Mouse (Mus musculus): ENCODE measurements at regions not wholly inside any gene's neighbourhood (a gene's known extent, or its start where the extent isn't known, plus 50 kb on each side); places are given as distances from the start of the nearest gene placed in this dataset.

- Histone ChIP-seq H3K4me3 (replicated peaks; ENCODE audit: low read length) (no peak overlapping the region), H3K9ac (replicated peaks; ENCODE audit: low read depth, low read length) (no peak overlapping the region), H3K27me3 (replicated peaks; ENCODE audit: control insufficient read depth, insufficient read depth, low read length) (no peaks in the 10 kb centered on the region), H3K9me3 (ENCODE audit: control insufficient read depth, low read length) (no peaks in the 10 kb centered on the region), H3K36me3 (ENCODE audit: control insufficient read depth, insufficient read depth) (no peaks in the 10 kb centered on the region), H3K4me2 (ENCODE audit: low read length) (no peak overlapping the region), H3K27ac (ENCODE audit: low read length) (no peak overlapping the region), H3K4me1 (replicated peaks; ENCODE audit: control insufficient read depth, insufficient read depth, low read length) (no peaks in the 10 kb centered on the region)
- ATAC-seq: no peak
- WGBS: 78% methylated on average over 3 of the region's 3 CpGs
These were observed 295.7 kb downstream of the Mex3b start for GRCm38 (mm10) chr7:83162868-83163267.

GRCm38 (mm10) chr7:83179403-83179802 lies 312.3 kb downstream of the Mex3b start:
- H3K4me2 ChIP-seq (ENCODE audit: low read length): no peak overlapping the region
- 93% methylated on average over 1 of the region's 1 CpGs for WGBS
- no peaks in the 10 kb centered on the region for H3K9me3 ChIP-seq (ENCODE audit: control insufficient read depth, low read length)
- no peak overlapping the region for H3K4me3 ChIP-seq (replicated peaks; ENCODE audit: low read length)
- H3K4me1 ChIP-seq (replicated peaks; ENCODE audit: control insufficient read depth, insufficient read depth, low read length): no peaks in the 10 kb centered on the region
- no peaks in the 10 kb centered on the region for H3K27me3 ChIP-seq (replicated peaks; ENCODE audit: control insufficient read depth, insufficient read depth, low read length)
- no peak overlapping the region for H3K9ac ChIP-seq (replicated peaks; ENCODE audit: low read depth, low read length)
- H3K27ac ChIP-seq (ENCODE audit: low read length): no peak overlapping the region
- ATAC-seq: no peak
- no peaks in the 10 kb centered on the region for H3K36me3 ChIP-seq (ENCODE audit: control insufficient read depth, insufficient read depth)

- Histone ChIP-seq H3K9ac (replicated peaks; ENCODE audit: low read depth, low read length) (no peak overlapping the region), H3K27me3 (replicated peaks; ENCODE audit: control insufficient read depth, insufficient read depth, low read length) (no peaks in the 10 kb centered on the region), H3K4me3 (replicated peaks; ENCODE audit: low read length) (no peak overlapping the region), H3K9me3 (ENCODE audit: control insufficient read depth, low read length) (no peaks in the 10 kb centered on the region), H3K27ac (ENCODE audit: low read length) (no peak overlapping the region), H3K4me2 (ENCODE audit: low read length) (no peak overlapping the region), H3K4me1 (replicated peaks; ENCODE audit: control insufficient read depth, insufficient read depth, low read length) (no peaks in the 10 kb centered on the region), H3K36me3 (ENCODE audit: control insufficient read depth, insufficient read depth) (no peaks in the 10 kb centered on the region)
- WGBS: 94% methylated on average over 9 of the region's 9 CpGs
- no peak for ATAC-seq
These were observed 319.2 kb downstream of the Mex3b start for GRCm38 (mm10) chr7:83186341-83186740.

DNA sequence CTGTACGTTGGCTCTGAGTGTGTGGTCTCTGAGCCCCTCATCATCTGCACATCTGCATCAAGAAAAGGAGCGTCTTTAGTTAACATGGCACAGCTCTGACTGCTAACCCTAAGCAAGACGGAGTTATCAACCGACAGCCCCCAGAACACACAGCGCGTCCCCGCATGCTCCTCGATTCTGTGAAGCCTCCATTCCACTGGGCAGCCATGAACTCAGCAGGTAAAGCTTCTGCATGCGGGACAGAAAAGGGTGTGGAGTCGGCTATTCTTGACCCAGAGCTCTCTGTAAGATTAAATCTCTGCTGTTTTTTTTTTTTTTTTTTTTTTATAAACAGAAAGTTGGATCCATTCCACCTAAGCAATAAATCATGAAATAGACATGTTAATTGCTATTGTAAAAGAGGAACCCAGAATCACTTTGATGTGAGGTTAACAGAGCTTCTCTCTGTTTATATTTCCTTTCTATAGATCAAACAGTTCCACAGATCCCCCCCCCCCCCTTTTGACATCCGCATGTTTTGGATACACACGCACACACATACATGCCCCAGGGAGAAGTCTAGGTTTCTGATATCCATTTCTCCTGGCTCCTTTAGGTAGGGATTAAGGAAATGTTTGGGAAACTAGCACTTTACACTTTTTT lies 328.9 kb downstream of the Mex3b start:
- ATAC-seq: no peak
- Histone ChIP-seq H3K9me3 (ENCODE audit: control insufficient read depth, low read length) (no peaks in the 10 kb centered on the region), H3K27me3 (replicated peaks; ENCODE audit: control insufficient read depth, insufficient read depth, low read length) (no peaks in the 10 kb centered on the region), H3K9ac (replicated peaks; ENCODE audit: low read depth, low read length) (no peak overlapping the region), H3K4me1 (replicated peaks; ENCODE audit: control insufficient read depth, insufficient read depth, low read length) (peaks cover 4% of the 10 kb centered on the region; the same call in 1 of the 2 replicates), H3K4me2 (ENCODE audit: low read length) (no peak overlapping the region), H3K4me3 (replicated peaks; ENCODE audit: low read length) (no peak overlapping the region), H3K36me3 (ENCODE audit: control insufficient read depth, insufficient read depth) (no peaks in the 10 kb centered on the region), H3K27ac (ENCODE audit: low read length) (no peak overlapping the region)
- WGBS: 85% methylated on average over 12 of the region's 12 CpGs

DNA sequence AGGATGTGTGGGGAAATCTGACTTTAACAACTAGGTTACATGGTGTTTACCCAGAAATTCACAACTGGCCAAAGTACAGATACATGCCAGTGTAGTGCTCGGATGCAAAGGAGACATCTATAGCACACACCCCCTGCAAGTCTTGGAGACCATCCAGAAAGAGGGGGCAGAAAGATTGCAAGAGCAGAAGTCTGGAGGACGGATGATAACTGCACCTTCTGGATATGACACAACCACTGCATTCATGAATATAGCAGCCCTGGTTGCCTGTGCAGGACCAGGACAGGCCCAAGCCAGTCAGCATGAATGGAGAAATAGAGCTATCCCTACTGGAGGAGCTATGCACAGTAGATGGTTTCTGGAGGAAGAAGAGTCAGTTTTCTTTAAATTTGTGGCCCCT lies 330.4 kb downstream of the Mex3b start:
- H3K4me3 ChIP-seq (replicated peaks; ENCODE audit: low read length): no peak overlapping the region
- H3K4me2 ChIP-seq (ENCODE audit: low read length): no peak overlapping the region
- no peak overlapping the region for H3K27ac ChIP-seq (ENCODE audit: low read length)
- no peak for ATAC-seq
- 46% methylated on average over 2 of the region's 2 CpGs for WGBS
- no peaks in the 10 kb centered on the region for H3K27me3 ChIP-seq (replicated peaks; ENCODE audit: control insufficient read depth, insufficient read depth, low read length)
- no peaks in the 10 kb centered on the region for H3K9me3 ChIP-seq (ENCODE audit: control insufficient read depth, low read length)
- H3K36me3 ChIP-seq (ENCODE audit: control insufficient read depth, insufficient read depth): no peaks in the 10 kb centered on the region
- no peak overlapping the region for H3K9ac ChIP-seq (replicated peaks; ENCODE audit: low read depth, low read length)
- peaks cover 19% of the 10 kb centered on the region for H3K4me1 ChIP-seq (replicated peaks; ENCODE audit: control insufficient read depth, insufficient read depth, low read length)

DNA sequence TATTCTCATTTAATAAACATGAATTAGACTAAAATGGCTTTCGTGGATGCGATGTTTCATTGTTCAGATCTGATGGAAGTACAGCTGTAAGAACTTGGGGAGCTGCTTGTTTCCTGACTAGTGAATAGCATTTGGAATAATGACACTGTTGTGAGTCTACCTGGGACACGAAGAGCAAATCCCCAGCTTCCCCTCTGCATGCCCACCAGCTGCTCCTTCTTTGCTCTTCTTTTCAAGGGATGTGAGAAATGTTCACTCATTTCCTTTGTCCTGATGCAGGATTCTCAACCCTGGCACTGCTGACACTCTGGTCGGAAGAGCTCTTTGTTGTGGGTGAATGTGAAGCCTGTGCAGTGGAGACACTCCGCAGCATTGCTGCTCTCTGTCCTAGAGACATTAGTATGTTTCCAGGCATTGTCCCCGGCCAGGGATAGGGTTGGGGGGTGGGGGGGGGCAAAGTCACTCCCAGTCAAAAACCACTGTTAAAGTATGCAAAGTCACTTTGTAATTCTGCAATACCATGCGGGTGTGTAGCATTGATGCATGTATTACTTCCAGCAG lies 334.1 kb downstream of the Mex3b start:
- peak; percentile 27 for ATAC-seq
- H3K27ac ChIP-seq (ENCODE audit: low read length): peak overlapping the region; percentile 86
- no peaks in the 10 kb centered on the region for H3K36me3 ChIP-seq (ENCODE audit: control insufficient read depth, insufficient read depth)
- no peaks in the 10 kb centered on the region for H3K27me3 ChIP-seq (replicated peaks; ENCODE audit: control insufficient read depth, insufficient read depth, low read length)
- WGBS: 25% methylated on average over 7 of the region's 7 CpGs
- H3K9ac ChIP-seq (replicated peaks; ENCODE audit: low read depth, low read length): peak overlapping the region; percentile 14; the same call in 1 of the 2 replicates
- peaks cover 45% of the 10 kb centered on the region for H3K4me1 ChIP-seq (replicated peaks; ENCODE audit: control insufficient read depth, insufficient read depth, low read length)
- H3K9me3 ChIP-seq (ENCODE audit: control insufficient read depth, low read length): no peaks in the 10 kb centered on the region
- peak overlapping the region; percentile 43 for H3K4me2 ChIP-seq (ENCODE audit: low read length)
- no peak overlapping the region for H3K4me3 ChIP-seq (replicated peaks; ENCODE audit: low read length)

GRCm38 (mm10) chr7:83201768-83202493 lies 334.8 kb downstream of the Mex3b start:
- Histone ChIP-seq H3K4me2 (ENCODE audit: low read length) (peak overlapping the region; percentile 43), H3K9ac (replicated peaks; ENCODE audit: low read depth, low read length) (peak overlapping the region; percentile 31), H3K27ac (ENCODE audit: low read length) (peak overlapping the region; percentile 86), H3K4me3 (replicated peaks; ENCODE audit: low read length) (peak overlapping the region; percentile 24), H3K4me1 (replicated peaks; ENCODE audit: control insufficient read depth, insufficient read depth, low read length) (peaks cover 45% of the 10 kb centered on the region), H3K27me3 (replicated peaks; ENCODE audit: control insufficient read depth, insufficient read depth, low read length) (no peaks in the 10 kb centered on the region), H3K9me3 (ENCODE audit: control insufficient read depth, low read length) (no peaks in the 10 kb centered on the region), H3K36me3 (ENCODE audit: control insufficient read depth, insufficient read depth) (no peaks in the 10 kb centered on the region)
- ATAC-seq: peak; percentile 75
- 2% methylated on average over 11 of the region's 11 CpGs for WGBS

GRCm38 (mm10) chr7:83203311-83204012 lies 336.3 kb downstream of the Mex3b start:
- 47% methylated on average over 10 of the region's 10 CpGs for WGBS

GRCm38 (mm10) chr7:83204013-83204365 lies 336.9 kb downstream of the Mex3b start:
- no peaks in the 10 kb centered on the region for H3K36me3 ChIP-seq (ENCODE audit: control insufficient read depth, insufficient read depth)
- H3K4me3 ChIP-seq (replicated peaks; ENCODE audit: low read length): no peak overlapping the region
- H3K27ac ChIP-seq (ENCODE audit: low read length): peak overlapping the region; percentile 86
- ATAC-seq: peak; percentile 39
- no peak overlapping the region for H3K4me2 ChIP-seq (ENCODE audit: low read length)
- no peaks in the 10 kb centered on the region for H3K27me3 ChIP-seq (replicated peaks; ENCODE audit: control insufficient read depth, insufficient read depth, low read length)
- peaks cover 45% of the 10 kb centered on the region for H3K4me1 ChIP-seq (replicated peaks; ENCODE audit: control insufficient read depth, insufficient read depth, low read length)
- no peaks in the 10 kb centered on the region for H3K9me3 ChIP-seq (ENCODE audit: control insufficient read depth, low read length)
- WGBS: 6% methylated on average over 4 of the region's 4 CpGs
- H3K9ac ChIP-seq (replicated peaks; ENCODE audit: low read depth, low read length): no peak overlapping the region

More at GRCm38 (mm10) chr7:83203311-83204012, 336.3 kb downstream of the Mex3b start:
- Histone ChIP-seq H3K9me3 (ENCODE audit: control insufficient read depth, low read length) (no peaks in the 10 kb centered on the region), H3K27me3 (replicated peaks; ENCODE audit: control insufficient read depth, insufficient read depth, low read length) (no peaks in the 10 kb centered on the region), H3K9ac (replicated peaks; ENCODE audit: low read depth, low read length) (no peak overlapping the region), H3K4me2 (ENCODE audit: low read length) (no peak overlapping the region), H3K27ac (ENCODE audit: low read length) (peak overlapping the region; percentile 86), H3K4me1 (replicated peaks; ENCODE audit: control insufficient read depth, insufficient read depth, low read length) (peaks cover 45% of the 10 kb centered on the region), H3K4me3 (replicated peaks; ENCODE audit: low read length) (no peak overlapping the region), H3K36me3 (ENCODE audit: control insufficient read depth, insufficient read depth) (no peaks in the 10 kb centered on the region)
- ATAC-seq: peak; percentile 51

Data from forebrain, embryonic 16.5 days (tissue).